Mouse (Mus musculus): ENCODE results near the gene Adar. TPM values are rescaled to one million over a fixed set of nuclear protein-coding genes. Genes with fewer than 3 reads are reported as not detected.

The Adar gene
- polyA plus RNA-seq (2015; fragmentation: Nextera tagmentation; extraction: Ambion mirVana) = 18.4 and 22.1 TPM in 2 replicates

GRCm38 (mm10) chr3:89714359-89715206, at the start of gene Adar:
Gene Adar (plus strand): TSS chr3:89715022.
- DNase-seq (ENCODE audit: low spot score) = peak; percentile 78

- no peak for DNase-seq (ENCODE audit: low spot score)
Observed at GRCm38 (mm10) chr3:89667131-89667530, 47.7 kb upstream of the Adar start.

GRCm38 (mm10) chr3:89671334-89671733, 43.5 kb upstream of the Adar start:
- no peak for DNase-seq (ENCODE audit: low spot score)

GRCm38 (mm10) chr3:89672573-89673317, 42.1 kb upstream of the Adar start:
- peak; percentile 40 for DNase-seq (ENCODE audit: low spot score)

GRCm38 (mm10) chr3:89677617-89678016, 37.2 kb upstream of the Adar start:
- no peak for DNase-seq (ENCODE audit: low spot score)

- no peak for DNase-seq (ENCODE audit: low spot score)
Observed at GRCm38 (mm10) chr3:89686031-89686430, 28.8 kb upstream of the Adar start.

GRCm38 (mm10) chr3:89688694-89689581, 25.9 kb upstream of the Adar start:
- peak; percentile 70 for DNase-seq (ENCODE audit: low spot score)

GRCm38 (mm10) chr3:89691776-89692175, 23.0 kb upstream of the Adar start:
- DNase-seq (ENCODE audit: low spot score) = no peak

GRCm38 (mm10) chr3:89696152-89696821, 18.5 kb upstream of the Adar start:
- DNase-seq (ENCODE audit: low spot score) = no peak

GRCm38 (mm10) chr3:89698958-89699357, 15.9 kb upstream of the Adar start:
- no peak for DNase-seq (ENCODE audit: low spot score)

- DNase-seq (ENCODE audit: low spot score) = no peak
Observed at GRCm38 (mm10) chr3:89700461-89700860, 14.4 kb upstream of the Adar start.

- DNase-seq (ENCODE audit: low spot score) = no peak
Observed at GRCm38 (mm10) chr3:89703596-89703995, 11.2 kb upstream of the Adar start.

GRCm38 (mm10) chr3:89704064-89704463, 10.8 kb upstream of the Adar start:
- DNase-seq (ENCODE audit: low spot score) = no peak

- DNase-seq (ENCODE audit: low spot score) = no peak
Observed at GRCm38 (mm10) chr3:89715207-89715966, 565 bp downstream of the Adar start.

GRCm38 (mm10) chr3:89715967-89716256, 1.1 kb downstream of the Adar start:
- DNase-seq (ENCODE audit: low spot score) = no peak

- DNase-seq (ENCODE audit: low spot score) = no peak
Observed at GRCm38 (mm10) chr3:89722032-89722431, 7.2 kb downstream of the Adar start.

GRCm38 (mm10) chr3:89723400-89724084, 8.7 kb downstream of the Adar start:
- DNase-seq (ENCODE audit: low spot score) = no peak

- peak; percentile 66 for DNase-seq (ENCODE audit: low spot score)
Observed at GRCm38 (mm10) chr3:89727028-89727427, 12.2 kb downstream of the Adar start.

GRCm38 (mm10) chr3:89728848-89729247, 14.0 kb downstream of the Adar start:
- no peak for DNase-seq (ENCODE audit: low spot score)
